Mouse (Mus musculus) kidney, adult 2 months (tissue): ENCODE results near the gene Usp33.

Experiments
- CTCF ChIP-seq: fragments of 200-500 bp; conservative IDR thresholded peaks from 2 replicates; pipeline ENCODE4 v1.5.1; 2011; ENCODE audit warnings: low read depth, mild to moderate bottlenecking, control low read depth, low read length, moderate library complexity, mixed read lengths; ENCODE audit not compliant: insufficient read depth, insufficient read length
- POLR2A ChIP-seq: fragments of 200-500 bp; IDR thresholded peaks from one replicate; pipeline ENCODE4 v1.6.1; 2011; ENCODE audit warnings: low read depth, low read length, control low read depth

DNA sequence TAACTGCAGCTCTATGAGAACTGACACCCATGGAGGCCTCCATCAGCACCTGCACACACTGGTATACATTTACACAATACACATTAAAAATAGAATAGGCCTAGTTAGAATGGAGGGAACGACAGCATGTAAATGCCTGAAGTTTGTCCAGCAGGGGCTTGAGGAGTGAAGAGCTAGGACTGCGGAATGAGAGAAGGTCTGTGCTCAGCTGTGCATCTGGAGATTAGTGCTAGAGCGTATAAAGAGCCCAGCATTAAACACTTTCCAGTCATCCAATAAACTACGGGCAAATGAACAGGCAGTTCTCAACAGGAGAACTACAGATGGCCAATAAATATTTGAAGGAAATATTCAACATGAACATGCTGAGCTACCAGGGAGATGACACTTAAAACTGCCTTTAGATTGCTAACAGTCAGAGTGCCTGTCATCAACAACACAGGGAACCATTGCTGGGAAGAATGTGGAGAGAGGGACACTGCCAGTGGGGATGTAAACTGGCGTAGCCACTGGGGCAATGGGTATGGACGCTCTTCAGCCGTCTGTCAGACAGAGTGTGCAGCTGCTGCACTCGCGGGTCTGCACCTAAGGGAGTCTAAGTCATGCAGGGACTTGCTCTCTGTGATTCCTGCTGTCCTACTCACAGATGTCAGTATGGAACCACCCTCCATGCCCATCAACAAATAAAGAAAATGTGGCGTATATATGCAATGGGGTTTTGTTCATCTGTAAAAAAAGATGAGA, 7.3 kb downstream of the Usp33 start:
- TF ChIP-seq POLR2A (no peak), CTCF (no peak)
